Mouse (Mus musculus) stomach, embryonic 14.5 days (tissue): ENCODE measurements around the gene Sema3b. TPM values are rescaled to one million over a fixed set of nuclear protein-coding genes. Genes with fewer than 3 reads are reported as not detected.

ENCODE experiments used
- ATAC-seq: fragments of 200-750 bp; cut with Nextera tagmentation; 2 replicates; pipeline ENCODE4 v1.8.0; 2017; ENCODE audit warnings: low read depth, moderate TSS enrichment; ENCODE audit not compliant: insufficient number of reproducible peaks, insufficient read depth, low FRiP score
- H3K27ac ChIP-seq: fragments of 300-500 bp; sonication (generic); 2 replicates; pipeline ENCODE4 v1.5.1; 2014; ENCODE audit warnings: mild to moderate bottlenecking, low read length, moderate library complexity, mixed read lengths
- H3K27me3 ChIP-seq: fragments of 300-500 bp; sonication (generic); 2 replicates; pipeline ENCODE4 v1.6.1; 2014; ENCODE audit warnings: low read length, control low read depth, mixed read lengths; ENCODE audit not compliant: control insufficient read depth, insufficient read depth
- H3K36me3 ChIP-seq: fragments of 300-500 bp; sonication (generic); 2 replicates; pipeline ENCODE4 v1.6.1; 2014; ENCODE audit warnings: mild to moderate bottlenecking, control low read depth, low read length, moderate library complexity, mixed read lengths; ENCODE audit not compliant: control insufficient read depth, insufficient read depth
- H3K4me1 ChIP-seq: fragments of 300-500 bp; sonication (generic); 2 replicates; pipeline ENCODE4 v1.6.1; 2014; ENCODE audit warnings: low read length, control low read depth, mixed read lengths; ENCODE audit not compliant: control insufficient read depth, insufficient read depth
- H3K4me2 ChIP-seq: fragments of 300-500 bp; sonication (generic); replicated peaks from 2 replicates; pipeline ENCODE4 v1.6.1; 2014; ENCODE audit warnings: low read depth, low read length, control low read depth
- H3K4me3 ChIP-seq: fragments of 300-500 bp; sonication (generic); 2 replicates; pipeline ENCODE4 v1.5.1; 2014; ENCODE audit warnings: low read depth, low read length, control low read depth
- H3K9ac ChIP-seq: fragments of 300-500 bp; sonication (generic); replicated peaks from 2 replicates; pipeline ENCODE4 v1.6.1; 2014; ENCODE audit warnings: low read depth, mild to moderate bottlenecking, control low read depth, low read length, moderate library complexity, mixed read lengths
- H3K9me3 ChIP-seq: fragments of 300-500 bp; sonication (generic); 2 replicates; pipeline ENCODE4 v1.6.1; 2016; ENCODE audit warnings: low read depth, low read length, control low read depth; ENCODE audit not compliant: control insufficient read depth
- WGBS: fragments of 180-500 bp; shearing (Covaris S2); extraction: QIAGEN DNeasy Blood & Tissue Kit; methylation state at CpG from one replicate; pipeline ENCODE4 v1.1.7; 2014; 5-methylcytosine and 5-hydroxymethylcytosine counted together
- polyA plus RNA-seq: library from polyadenylated mRNA; unstranded; fragments of >200 nt; fragmentation: Nextera tagmentation; extraction: Ambion mirVana; gene quantifications from 2 replicates; pipeline ENCODE4 v1.2.1, GENCODE M21; 2014

Gene Sema3b
- polyA plus RNA-seq, 1 experiment from 2014 or later: 6.1 TPM

DNA sequence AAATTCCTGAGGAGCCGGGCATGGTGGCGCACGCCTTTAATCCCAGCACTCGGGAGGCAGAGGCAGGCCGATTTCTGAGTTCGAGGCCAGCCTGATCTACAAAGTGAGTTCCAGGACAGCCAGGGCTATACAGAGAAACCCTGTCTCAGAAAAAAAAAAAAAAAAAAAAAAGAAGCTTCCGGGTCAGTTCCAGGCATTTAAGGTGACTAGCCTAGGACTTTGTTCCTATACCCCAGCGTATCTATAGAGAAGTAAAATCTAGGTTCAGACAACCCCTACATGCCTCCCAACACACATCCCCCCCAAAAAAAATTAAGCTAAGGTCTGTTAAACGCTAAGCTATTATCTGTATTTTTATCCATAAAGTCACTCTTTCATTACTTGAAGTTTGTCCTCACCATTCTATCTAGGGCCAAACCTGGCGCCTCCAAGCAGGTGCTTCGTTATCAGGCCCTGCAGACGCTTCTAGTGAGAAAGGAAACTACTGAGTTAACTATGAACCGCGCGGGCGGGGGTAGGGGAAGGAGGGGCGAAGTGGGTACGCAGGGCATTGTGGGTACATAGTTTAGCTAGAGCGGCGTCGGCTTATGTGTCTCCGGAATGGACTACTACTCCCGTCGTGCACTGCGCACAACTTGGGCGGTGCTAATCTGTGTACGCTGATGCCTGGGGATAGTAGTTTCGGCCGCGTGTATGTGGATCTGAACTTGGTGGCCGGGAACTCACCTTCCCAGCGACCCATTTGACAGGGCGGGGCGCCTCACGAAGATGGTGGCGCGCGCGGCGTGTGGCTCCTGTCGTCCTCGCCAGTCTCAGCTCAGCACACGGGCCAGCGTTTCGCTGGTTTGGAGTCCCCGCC lies 21.8 kb downstream of the Sema3b start, which contains the start of gene Ifrd2:
Gene Ifrd2 (plus strand): TSS at position 669 of the 859 bp plus-strand sequence.
- Histone ChIP-seq H3K4me1 (peaks cover 10% of the 10 kb centered on the region), H3K4me3 (peak within 1 kb of the TSS; percentile 69), H3K4me2 (peak within 1 kb of the TSS; percentile 78), H3K27me3 (no peaks in the 10 kb centered on the region), H3K27ac (no peak within 1 kb of the TSS), H3K36me3 (peaks cover 26% of the 10 kb centered on the region), H3K9ac (peak within 1 kb of the TSS; percentile 61), H3K9me3 (no peaks in the 10 kb centered on the region)
- WGBS: 12% methylated on average over 46 of the region's 46 CpGs
- peak; percentile 98 for ATAC-seq

DNA sequence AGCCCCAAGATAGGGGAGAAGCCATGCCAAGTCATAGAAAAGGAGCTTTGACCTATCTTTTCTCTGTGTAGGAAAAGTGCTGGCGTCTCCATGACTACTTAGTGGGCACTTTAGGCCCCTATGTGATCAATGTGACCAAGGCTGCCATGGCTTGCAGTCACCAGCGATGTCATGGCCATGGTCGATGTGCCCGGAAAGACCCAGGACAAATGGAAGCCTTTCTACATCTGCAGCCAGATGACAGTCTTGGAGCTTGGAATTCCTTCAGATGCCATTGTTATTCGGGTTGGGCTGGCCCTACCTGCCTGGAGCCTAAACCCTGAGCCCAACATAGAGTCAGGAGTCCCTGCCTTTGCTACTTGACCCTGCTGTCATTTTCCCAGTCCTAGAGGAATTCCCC lies 22.5 kb downstream of the Sema3b start:
- Histone ChIP-seq H3K4me1 (peaks cover 13% of the 10 kb centered on the region), H3K27ac (no peak overlapping the region), H3K4me2 (no peak overlapping the region), H3K4me3 (no peak overlapping the region), H3K27me3 (no peaks in the 10 kb centered on the region), H3K9me3 (no peaks in the 10 kb centered on the region), H3K36me3 (peaks cover 19% of the 10 kb centered on the region), H3K9ac (no peak overlapping the region)
- ATAC-seq: no peak
- 85% methylated on average over 5 of the region's 5 CpGs for WGBS

DNA sequence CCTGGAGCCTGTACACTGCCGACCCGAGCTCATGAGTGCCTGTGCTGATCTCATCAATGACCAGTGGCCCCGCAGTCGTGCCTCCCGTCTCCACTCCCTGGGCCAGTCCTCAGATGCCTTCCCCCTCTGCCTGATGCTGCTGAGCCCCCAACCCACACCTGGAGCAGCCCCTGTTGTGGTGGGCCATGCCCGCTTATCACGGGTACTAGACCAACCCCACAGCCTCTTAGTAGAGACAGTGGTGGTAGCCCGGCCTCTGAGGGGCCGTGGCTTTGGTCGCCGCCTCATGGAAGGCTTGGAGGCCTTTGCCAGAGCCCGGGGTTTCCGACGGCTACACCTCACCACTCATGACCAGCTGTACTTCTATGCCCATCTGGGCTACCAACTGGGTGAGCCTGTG lies 25.9 kb downstream of the Sema3b start:
- WGBS: 90% methylated on average over 14 of the region's 14 CpGs
- Histone ChIP-seq H3K27ac (no peak overlapping the region), H3K4me2 (no peak overlapping the region), H3K4me1 (peaks cover 11% of the 10 kb centered on the region), H3K9ac (no peak overlapping the region), H3K9me3 (no peaks in the 10 kb centered on the region), H3K4me3 (no peak overlapping the region), H3K27me3 (no peaks in the 10 kb centered on the region), H3K36me3 (no peaks in the 10 kb centered on the region; the same call in 1 of the 2 replicates)
- no peak for ATAC-seq

DNA sequence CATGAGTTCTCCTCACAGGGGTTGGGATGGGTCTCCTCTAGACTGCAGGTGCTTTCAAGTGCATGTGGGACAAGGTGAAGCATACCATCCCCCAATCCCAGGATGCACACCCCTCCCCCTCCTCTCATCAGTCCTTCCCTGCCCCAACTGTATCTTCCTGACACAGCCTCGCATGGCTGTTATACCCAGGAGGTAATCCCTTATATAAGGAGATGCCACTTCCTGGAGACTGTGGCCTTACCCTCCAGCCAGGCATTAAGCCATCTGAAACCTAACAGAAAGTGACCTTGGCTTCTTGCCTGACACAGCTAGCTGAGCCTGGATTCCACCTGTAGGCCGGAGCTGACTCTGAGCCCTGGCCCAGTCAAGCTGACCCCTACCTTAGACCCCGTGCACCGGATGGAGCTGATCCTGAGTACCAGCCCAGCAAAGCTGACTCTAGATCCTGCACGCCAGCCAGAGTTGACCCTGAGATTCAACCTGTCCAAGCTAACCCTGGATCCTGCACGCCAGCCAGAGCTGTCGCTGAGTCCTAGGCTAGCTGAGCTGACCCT lies 26.4 kb downstream of the Sema3b start:
- Histone ChIP-seq H3K36me3 (no peaks in the 10 kb centered on the region; the same call in 1 of the 2 replicates), H3K4me2 (no peak overlapping the region), H3K4me1 (peaks cover 12% of the 10 kb centered on the region; the same call in 1 of the 2 replicates), H3K4me3 (no peak overlapping the region), H3K27ac (no peak overlapping the region), H3K9ac (no peak overlapping the region), H3K27me3 (no peaks in the 10 kb centered on the region), H3K9me3 (no peaks in the 10 kb centered on the region)
- WGBS: 83% methylated on average over 7 of the region's 7 CpGs
- no peak for ATAC-seq

DNA sequence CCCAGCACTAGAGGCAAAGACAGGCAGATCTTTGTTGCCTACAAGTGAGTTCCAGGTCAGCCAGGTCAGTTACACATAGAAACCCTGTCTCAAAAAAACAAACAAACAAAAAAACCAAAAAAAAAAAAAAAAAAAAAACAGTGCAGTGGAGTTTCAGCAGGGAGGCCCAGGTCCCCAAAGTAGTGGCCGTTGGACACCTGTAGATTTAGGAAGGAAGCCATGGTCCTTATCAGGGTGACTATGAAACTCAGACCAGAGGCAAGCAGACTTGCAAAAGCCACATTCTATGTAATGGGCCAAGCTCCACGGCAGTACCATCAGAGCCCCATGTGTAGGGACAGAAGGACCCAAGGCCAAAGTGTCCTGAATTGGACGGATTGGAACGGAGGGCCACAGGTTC lies 27.4 kb downstream of the Sema3b start:
- no peak for ATAC-seq
- no peaks in the 10 kb centered on the region; the same call in 1 of the 2 replicates for H3K36me3 ChIP-seq
- H3K4me1 ChIP-seq: peaks cover 19% of the 10 kb centered on the region
- no peaks in the 10 kb centered on the region for H3K9me3 ChIP-seq
- peak overlapping the region; percentile 94 for H3K4me2 ChIP-seq
- H3K9ac ChIP-seq: peak overlapping the region; percentile 74
- H3K27me3 ChIP-seq: no peaks in the 10 kb centered on the region
- peak overlapping the region; percentile 92; the same call in 1 of the 2 replicates for H3K27ac ChIP-seq
- H3K4me3 ChIP-seq: peak overlapping the region; percentile 52
- 62% methylated on average over 4 of the region's 4 CpGs for WGBS

DNA sequence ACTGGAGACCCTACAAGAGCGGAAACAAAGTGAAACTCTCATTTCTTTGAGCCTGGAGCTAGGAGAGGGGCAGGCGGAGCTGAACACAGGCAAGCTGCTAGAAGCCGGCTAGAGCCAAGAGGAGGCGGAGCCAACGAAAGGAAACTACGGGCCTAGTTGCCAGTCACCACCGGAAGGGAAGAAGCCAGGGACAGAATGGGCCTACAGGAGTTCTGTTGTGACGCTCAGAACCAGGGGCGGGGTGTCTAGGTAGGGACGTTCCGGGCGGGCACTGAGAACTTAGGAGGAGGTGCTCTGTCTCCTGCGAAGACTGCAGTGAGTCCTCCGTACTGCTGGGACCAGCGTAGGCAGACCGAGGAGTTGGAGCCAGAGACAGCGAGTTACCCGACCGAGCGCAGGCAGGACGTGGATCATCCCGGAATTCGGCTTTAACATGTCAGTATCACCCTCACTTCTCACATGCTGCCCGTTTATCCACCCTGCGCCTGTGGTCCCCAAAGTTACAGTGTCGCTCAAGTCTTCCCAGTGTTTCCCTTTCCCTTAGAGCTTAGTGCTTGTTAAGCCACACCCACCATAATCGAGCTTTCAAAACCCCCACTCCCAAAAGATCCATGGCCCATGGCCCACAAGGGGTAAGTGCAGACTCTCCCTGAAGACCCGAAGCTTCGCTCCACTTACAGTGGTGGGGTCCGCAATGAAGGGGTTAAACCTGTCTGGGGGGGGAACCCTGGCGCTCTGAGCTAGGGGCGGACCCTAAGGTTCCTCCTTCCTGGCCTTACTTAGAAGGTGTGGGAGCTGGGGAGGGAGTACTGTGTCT lies 28.3 kb downstream of the Sema3b start, which contains the start of gene Hyal3:
Gene Hyal3 (plus strand): TSS at position 318 of the 817 bp plus-strand sequence.
- Histone ChIP-seq H3K36me3 (no peaks in the 10 kb centered on the region; the same call in 1 of the 2 replicates), H3K27ac (peak within 1 kb of the TSS; percentile 92), H3K4me1 (peaks cover 23% of the 10 kb centered on the region), H3K9ac (peak within 1 kb of the TSS; percentile 74), H3K9me3 (no peaks in the 10 kb centered on the region), H3K4me3 (peak within 1 kb of the TSS; percentile 52), H3K4me2 (peak within 1 kb of the TSS; percentile 94), H3K27me3 (no peaks in the 10 kb centered on the region)
- under 1% methylated on average over 32 of the region's 32 CpGs for WGBS
- ATAC-seq: peak; percentile 71

DNA sequence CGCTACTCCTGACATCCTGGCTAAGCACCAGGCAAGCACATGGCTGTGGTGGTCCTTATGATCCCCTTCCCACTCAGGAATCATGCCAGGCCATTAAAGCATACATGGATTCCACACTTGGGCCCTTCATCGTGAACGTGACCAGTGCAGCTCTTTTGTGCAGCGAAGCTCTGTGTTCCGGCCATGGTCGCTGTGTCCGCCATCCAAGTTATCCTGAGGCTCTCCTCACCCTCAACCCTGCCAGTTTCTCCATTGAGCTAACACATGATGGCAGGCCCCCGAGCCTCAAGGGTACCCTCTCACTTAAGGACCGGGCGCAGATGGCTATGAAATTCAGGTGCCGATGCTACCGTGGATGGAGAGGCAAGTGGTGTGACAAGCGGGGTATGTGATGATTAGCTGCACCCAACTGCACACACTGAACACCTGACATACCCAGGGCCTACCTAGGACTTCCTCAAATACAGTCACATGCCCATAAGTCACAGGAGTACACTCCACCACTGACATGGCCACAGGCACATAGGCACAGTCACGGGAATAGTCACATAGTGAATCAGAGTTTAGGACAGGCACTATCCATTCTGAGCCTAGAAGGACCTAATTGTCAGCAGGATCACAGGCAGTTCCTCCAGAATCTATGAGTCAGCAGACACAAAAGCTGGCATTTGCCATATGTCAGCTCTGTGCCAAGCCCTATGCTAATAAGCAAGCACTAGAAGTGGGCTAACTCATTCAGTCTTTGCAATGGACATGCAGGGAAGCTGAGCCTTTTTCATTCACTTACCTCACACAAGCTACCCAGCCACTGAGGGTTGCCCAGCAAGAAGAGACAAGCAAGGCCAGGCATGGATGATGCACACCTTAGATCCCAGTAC lies 29.8 kb downstream of the Sema3b start:
- no peaks in the 10 kb centered on the region; the same call in 1 of the 2 replicates for H3K36me3 ChIP-seq
- no peak overlapping the region for H3K9ac ChIP-seq
- 92% methylated on average over 14 of the region's 14 CpGs for WGBS
- no peak overlapping the region for H3K4me3 ChIP-seq
- peaks cover 23% of the 10 kb centered on the region for H3K4me1 ChIP-seq
- no peaks in the 10 kb centered on the region for H3K9me3 ChIP-seq
- no peak overlapping the region; the same call in 1 of the 2 replicates for H3K27ac ChIP-seq
- H3K4me2 ChIP-seq: peak overlapping the region; percentile 94; the same call in 1 of the 2 replicates
- no peak for ATAC-seq
- no peaks in the 10 kb centered on the region for H3K27me3 ChIP-seq
